Mouse (Mus musculus) liver, embryonic 14.5 days (tissue): ENCODE measurements around the gene Gdf5.

Source experiments
- CTCF ChIP-seq: IDR thresholded peaks from 2 replicates; pipeline ENCODE4 v1.5.1; 2016; ENCODE audit warnings: antibody characterized with exemption, low read depth, control low read depth
- EP300 ChIP-seq: IDR thresholded peaks from 2 replicates; pipeline ENCODE4 v1.6.1; 2016; ENCODE audit warnings: antibody characterized with exemption, low read depth

DNA sequence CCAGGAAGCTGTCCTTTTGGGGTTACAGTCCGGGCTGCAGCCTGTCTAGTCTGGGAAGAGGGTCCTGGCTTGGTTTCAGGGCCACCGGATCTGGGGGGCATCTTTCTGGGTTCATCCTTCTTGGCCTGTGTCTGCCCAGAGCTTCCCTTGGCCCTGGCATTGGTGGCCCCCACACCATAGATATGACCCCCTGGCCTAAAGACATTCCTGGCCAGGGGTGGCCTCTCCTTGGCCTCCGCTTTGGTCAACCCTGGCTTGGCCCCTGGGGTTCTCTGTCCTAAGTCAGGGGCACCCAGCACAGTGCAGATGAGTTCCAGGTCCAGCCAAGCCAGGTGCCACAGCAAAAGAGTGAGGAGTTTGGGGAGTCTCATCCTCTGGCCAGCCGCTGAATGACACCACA is 482 bp downstream of the Gdf5 start:
- TF ChIP-seq CTCF (no peak), EP300 (no peak)
